Mouse (Mus musculus) cortical plate, adult 2 months (tissue): ENCODE measurements around the gene Cracr2b.

Source experiments
- CTCF ChIP-seq: fragments of 200-500 bp; IDR thresholded peaks from 2 replicates; pipeline ENCODE4 v1.5.1; 2011; ENCODE audit warnings: mild to moderate bottlenecking, control low read depth, low read length; ENCODE audit not compliant: insufficient read depth; ENCODE audit errors: extremely low read depth
- POLR2A ChIP-seq: fragments of 200-500 bp; IDR thresholded peaks from 2 replicates; pipeline ENCODE4 v1.6.1; 2011; ENCODE audit warnings: mild to moderate bottlenecking, low read length, control low read depth; ENCODE audit not compliant: insufficient read depth; ENCODE audit errors: extremely low read depth

DNA sequence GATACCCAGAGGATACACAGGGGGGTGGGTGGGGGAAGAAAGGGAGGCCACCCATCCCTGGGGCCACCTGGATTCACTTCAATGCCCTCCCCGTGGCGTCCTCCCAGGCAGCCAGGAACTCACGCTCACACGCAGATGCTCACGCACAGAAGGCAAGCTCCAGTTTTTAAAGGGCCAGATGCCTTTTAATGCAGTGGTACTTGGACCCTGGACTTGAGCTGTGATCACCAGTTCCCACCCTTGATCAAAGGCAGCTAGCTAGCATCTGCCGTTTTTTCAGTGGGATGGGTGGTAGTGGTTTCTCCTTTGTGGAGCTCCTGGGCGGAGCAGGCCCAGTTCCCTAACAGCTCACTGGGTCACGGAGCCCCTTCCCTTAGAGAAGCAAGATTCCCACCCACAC is 26.4 kb upstream of the Cracr2b start:
- peak; percentile 64; the same call in 1 of the 2 replicates for TF ChIP-seq POLR2A
- TF ChIP-seq CTCF: no peak
